Mouse (Mus musculus): ENCODE data around the gene Plcxd2. TPM values are rescaled to one million over a fixed set of nuclear protein-coding genes. Genes with fewer than 3 reads are reported as not detected.

Plcxd2 gene
- polyA plus RNA-seq (2014; fragmentation: Nextera tagmentation; extraction: Ambion mirVana) = 0.49 and 0.83 TPM in 2 replicates

DNA sequence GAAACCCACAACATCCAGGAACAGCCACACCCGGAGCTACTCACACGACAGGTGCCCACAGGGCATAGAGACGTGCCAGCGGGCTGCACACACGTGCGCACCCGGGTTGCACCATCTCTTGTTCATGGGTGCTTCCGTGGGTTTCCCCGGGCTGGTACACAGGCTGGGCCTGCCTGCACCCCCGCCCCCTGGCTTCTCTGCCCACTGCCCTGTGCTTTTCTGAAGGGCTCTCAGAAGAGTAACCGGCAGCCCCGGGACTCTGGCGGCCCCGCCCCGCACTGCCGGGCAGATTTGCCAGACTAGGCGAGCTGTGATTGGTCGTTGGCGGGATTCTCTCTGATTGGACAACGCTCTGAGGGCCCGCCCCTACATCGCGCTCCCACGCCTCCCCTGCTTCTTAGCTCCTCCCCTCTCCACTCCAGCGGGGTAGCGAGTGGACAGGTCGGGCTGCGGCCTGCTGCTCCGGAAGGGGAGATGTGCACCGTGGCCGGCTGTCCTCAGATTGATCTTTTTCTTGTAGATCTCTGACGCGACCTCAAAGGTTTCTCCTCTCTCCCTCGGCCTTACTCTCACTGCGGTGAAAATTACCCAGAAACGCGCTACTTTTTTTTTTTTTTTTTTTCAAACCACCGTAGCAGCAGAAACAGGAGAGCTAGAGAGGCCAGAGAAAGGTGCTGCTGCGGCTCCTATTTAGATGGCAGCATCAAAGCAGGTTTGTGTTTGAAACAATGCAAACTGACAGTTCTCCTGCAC lies at the start of gene Plcxd2:
Plcxd2 (minus strand) TSS at position 66 of the 753 bp plus-strand sequence.
- 0 out of 2 replicates have a peak within 1 kb of the TSS, but pooled peaks have one; percentile 10 for H3K27ac ChIP-seq (ENCODE audit: low read depth, low read length)
- H3K4me3 ChIP-seq (ENCODE audit: low read depth, low read length) = peak within 1 kb of the TSS; percentile 66
- no peaks in the 10 kb centered on the region for H3K36me3 ChIP-seq (ENCODE audit: control insufficient read depth, insufficient read depth, low read length)
- peak within 1 kb of the TSS; percentile 75 for H3K9ac ChIP-seq (ENCODE audit: low read depth, low read length)
- H3K4me1 ChIP-seq (ENCODE audit: control insufficient read depth, insufficient read depth, low read length) = peaks cover 2% of the 10 kb centered on the region; the same call in 1 of the 2 replicates
- H3K27me3 ChIP-seq (ENCODE audit: control insufficient read depth, insufficient read depth, low read length) = no peaks in the 10 kb centered on the region
- peak; percentile 98 for ATAC-seq (replicated peaks; ENCODE audit: insufficient number of reproducible peaks, low FRiP score, low TSS enrichment)
- no peaks in the 10 kb centered on the region for H3K9me3 ChIP-seq (replicated peaks; ENCODE audit: control insufficient read depth, low read length)
- under 1% methylated on average over 39 of the region's 39 CpGs for WGBS (ENCODE audit: insufficient replicate concordance)
- peak within 1 kb of the TSS; percentile 91 for H3K4me2 ChIP-seq

DNA sequence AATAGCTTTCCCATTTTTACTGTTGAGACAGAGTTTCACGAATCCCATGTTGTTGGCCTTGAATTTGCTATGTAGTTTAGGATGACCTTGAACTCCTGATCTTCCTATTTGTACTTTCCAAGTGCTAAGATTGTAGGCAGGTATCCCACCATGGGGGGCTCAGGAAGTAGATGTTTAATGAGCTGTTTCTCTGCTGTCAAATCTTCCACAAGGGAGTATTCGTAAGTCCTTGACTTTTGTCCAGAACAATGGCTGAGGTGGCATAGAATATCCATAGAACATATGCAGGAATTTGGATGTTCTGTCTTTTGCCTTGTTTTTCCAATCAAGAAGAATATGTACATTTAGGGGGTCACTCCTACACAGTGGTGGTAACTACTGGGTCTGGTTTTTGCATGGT lies 36.9 kb upstream of the Plcxd2 start:
- H3K27me3 ChIP-seq (ENCODE audit: control insufficient read depth, insufficient read depth, low read length) = no peaks in the 10 kb centered on the region
- no peak overlapping the region for H3K4me3 ChIP-seq (ENCODE audit: low read depth, low read length)
- H3K4me1 ChIP-seq (ENCODE audit: control insufficient read depth, insufficient read depth, low read length) = no peaks in the 10 kb centered on the region
- no peak overlapping the region for H3K9ac ChIP-seq (ENCODE audit: low read depth, low read length)
- no peaks in the 10 kb centered on the region for H3K9me3 ChIP-seq (replicated peaks; ENCODE audit: control insufficient read depth, low read length)
- ATAC-seq (replicated peaks; ENCODE audit: insufficient number of reproducible peaks, low FRiP score, low TSS enrichment) = no peak
- 73% methylated on average over 2 of the region's 2 CpGs for WGBS (ENCODE audit: insufficient replicate concordance)
- no peaks in the 10 kb centered on the region for H3K36me3 ChIP-seq (ENCODE audit: control insufficient read depth, insufficient read depth, low read length)
- no peak overlapping the region for H3K4me2 ChIP-seq
- H3K27ac ChIP-seq (ENCODE audit: low read depth, low read length) = no peak overlapping the region

DNA sequence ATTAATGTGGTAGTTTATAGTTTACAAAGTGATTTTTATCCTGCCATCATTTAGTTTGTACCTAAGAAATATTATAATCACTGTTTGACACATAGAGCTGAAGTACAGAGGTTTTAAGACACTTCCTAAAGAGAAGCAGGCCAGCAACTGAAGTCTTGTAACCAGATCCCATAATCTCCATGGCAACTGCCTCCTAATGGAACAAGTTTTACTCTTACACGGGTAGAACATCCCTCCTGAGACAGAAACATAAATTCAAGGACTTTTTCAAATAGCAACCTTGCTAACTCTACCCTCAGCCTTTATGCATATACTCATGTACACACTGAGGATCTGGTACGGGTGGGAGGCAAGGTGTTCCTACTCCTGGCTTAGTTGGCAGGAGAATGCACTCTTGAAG lies 26.2 kb upstream of the Plcxd2 start:
- no peaks in the 10 kb centered on the region for H3K36me3 ChIP-seq (ENCODE audit: control insufficient read depth, insufficient read depth, low read length)
- H3K27ac ChIP-seq (ENCODE audit: low read depth, low read length) = no peak overlapping the region
- H3K4me1 ChIP-seq (ENCODE audit: control insufficient read depth, insufficient read depth, low read length) = no peaks in the 10 kb centered on the region
- 51% methylated on average over 2 of the region's 2 CpGs for WGBS (ENCODE audit: insufficient replicate concordance)
- ATAC-seq (replicated peaks; ENCODE audit: insufficient number of reproducible peaks, low FRiP score, low TSS enrichment) = no peak
- no peak overlapping the region for H3K4me2 ChIP-seq
- H3K9me3 ChIP-seq (replicated peaks; ENCODE audit: control insufficient read depth, low read length) = no peaks in the 10 kb centered on the region
- H3K27me3 ChIP-seq (ENCODE audit: control insufficient read depth, insufficient read depth, low read length) = no peaks in the 10 kb centered on the region
- no peak overlapping the region for H3K4me3 ChIP-seq (ENCODE audit: low read depth, low read length)
- H3K9ac ChIP-seq (ENCODE audit: low read depth, low read length) = no peak overlapping the region

DNA sequence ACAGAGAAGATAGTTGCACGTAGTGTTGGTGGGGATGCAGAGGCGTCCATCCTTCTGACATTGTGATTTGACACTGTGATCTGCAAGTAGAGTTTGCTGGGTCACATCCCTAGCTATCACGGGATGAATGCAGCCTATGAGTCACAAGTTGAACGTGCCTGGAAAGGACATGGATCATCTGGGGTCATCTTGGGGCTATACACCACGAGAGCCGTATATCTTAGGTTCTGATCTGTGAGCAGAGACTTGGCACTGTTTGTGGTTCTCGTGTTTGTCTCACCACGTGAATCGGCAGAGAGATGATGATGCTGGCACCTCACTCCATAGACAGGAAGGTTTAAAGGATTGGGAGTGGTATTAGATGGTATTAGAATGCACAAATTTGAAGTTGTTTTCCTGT lies 23.9 kb upstream of the Plcxd2 start:
- Histone ChIP-seq H3K27ac (ENCODE audit: low read depth, low read length) (no peak overlapping the region), H3K9me3 (replicated peaks; ENCODE audit: control insufficient read depth, low read length) (no peaks in the 10 kb centered on the region), H3K4me3 (ENCODE audit: low read depth, low read length) (no peak overlapping the region), H3K4me1 (ENCODE audit: control insufficient read depth, insufficient read depth, low read length) (no peaks in the 10 kb centered on the region), H3K36me3 (ENCODE audit: control insufficient read depth, insufficient read depth, low read length) (no peaks in the 10 kb centered on the region), H3K4me2 (no peak overlapping the region), H3K27me3 (ENCODE audit: control insufficient read depth, insufficient read depth, low read length) (no peaks in the 10 kb centered on the region), H3K9ac (ENCODE audit: low read depth, low read length) (no peak overlapping the region)
- no peak for ATAC-seq (replicated peaks; ENCODE audit: insufficient number of reproducible peaks, low FRiP score, low TSS enrichment)
- WGBS (ENCODE audit: insufficient replicate concordance) = 72% methylated on average over 9 of the region's 9 CpGs

DNA sequence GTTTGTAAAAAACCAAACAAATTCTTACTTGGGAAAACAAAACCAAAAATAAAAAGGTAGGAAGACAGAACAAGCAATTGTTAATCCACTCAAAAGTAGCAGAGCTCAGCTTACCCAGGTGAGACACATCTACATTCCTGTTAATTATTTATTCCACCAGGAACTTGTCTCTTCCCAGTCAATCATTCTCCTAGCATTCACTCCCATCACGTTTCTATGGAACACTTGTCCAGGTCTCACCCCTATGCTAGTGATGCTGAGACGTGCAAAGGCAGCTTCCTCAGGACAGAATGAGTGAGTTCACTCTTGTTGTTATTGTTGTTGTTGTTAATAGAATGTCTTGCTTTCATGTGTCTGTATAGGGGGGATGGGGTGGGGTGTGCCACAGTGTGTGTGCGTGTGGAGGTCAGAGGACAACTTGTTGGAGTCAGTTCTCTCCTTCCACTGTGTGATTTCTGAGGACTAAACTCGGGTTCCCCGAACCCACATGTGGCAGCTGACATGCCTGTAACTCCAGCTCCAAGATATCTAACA lies 13.0 kb upstream of the Plcxd2 start:
- 69% methylated on average over 5 of the region's 5 CpGs for WGBS (ENCODE audit: insufficient replicate concordance)

DNA sequence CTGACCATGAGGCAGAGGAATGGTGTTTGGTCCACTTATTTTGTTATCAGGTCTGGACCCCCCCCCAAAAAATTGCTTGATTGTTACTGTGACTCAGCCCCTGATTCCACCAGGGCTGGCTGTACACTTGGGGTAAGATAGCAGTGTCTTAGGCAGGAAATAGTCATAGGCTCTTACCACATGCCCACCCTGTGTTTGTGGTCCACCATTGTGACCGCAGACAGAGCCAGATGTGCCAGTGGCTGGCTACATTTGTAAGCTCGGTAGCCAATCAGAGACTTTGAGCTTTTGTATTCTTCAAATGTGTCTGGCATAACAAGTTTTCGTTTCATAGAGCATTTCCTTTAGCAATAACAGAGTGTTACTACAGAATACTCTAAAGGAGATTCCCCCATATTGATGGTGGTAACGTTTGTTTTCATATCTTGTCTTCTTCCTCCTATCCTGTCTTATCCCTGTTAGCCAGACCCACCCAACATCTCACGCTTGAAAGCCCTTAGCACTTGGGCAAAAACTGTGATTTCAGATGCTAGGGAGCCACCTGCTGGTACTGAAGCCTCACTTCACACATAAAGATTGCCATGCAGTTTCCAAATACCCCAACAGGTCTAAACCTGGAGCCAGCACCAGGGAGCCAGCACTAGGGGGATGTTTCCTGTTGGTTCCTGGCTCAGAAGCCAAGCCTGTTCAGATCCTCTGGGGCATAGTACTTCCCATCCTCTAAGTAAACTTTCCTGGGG lies 12.3 kb upstream of the Plcxd2 start:
- H3K4me3 ChIP-seq (ENCODE audit: low read depth, low read length) = no peak overlapping the region
- 43% methylated on average over 5 of the region's 5 CpGs for WGBS (ENCODE audit: insufficient replicate concordance)
- H3K27ac ChIP-seq (ENCODE audit: low read depth, low read length) = no peak overlapping the region
- no peak overlapping the region for H3K9ac ChIP-seq (ENCODE audit: low read depth, low read length)
- peak; percentile 31; the same call in 1 of the 2 replicates for ATAC-seq (replicated peaks; ENCODE audit: insufficient number of reproducible peaks, low FRiP score, low TSS enrichment)
- H3K9me3 ChIP-seq (replicated peaks; ENCODE audit: control insufficient read depth, low read length) = no peaks in the 10 kb centered on the region
- H3K4me1 ChIP-seq (ENCODE audit: control insufficient read depth, insufficient read depth, low read length) = no peaks in the 10 kb centered on the region
- no peak overlapping the region for H3K4me2 ChIP-seq
- H3K27me3 ChIP-seq (ENCODE audit: control insufficient read depth, insufficient read depth, low read length) = no peaks in the 10 kb centered on the region
- no peaks in the 10 kb centered on the region for H3K36me3 ChIP-seq (ENCODE audit: control insufficient read depth, insufficient read depth, low read length)

More for the DNA sequence above, 13.0 kb upstream of the Plcxd2 start:
- no peaks in the 10 kb centered on the region for H3K4me1 ChIP-seq (ENCODE audit: control insufficient read depth, insufficient read depth, low read length)
- no peak overlapping the region for H3K9ac ChIP-seq (ENCODE audit: low read depth, low read length)
- no peaks in the 10 kb centered on the region for H3K9me3 ChIP-seq (replicated peaks; ENCODE audit: control insufficient read depth, low read length)
- H3K27me3 ChIP-seq (ENCODE audit: control insufficient read depth, insufficient read depth, low read length) = no peaks in the 10 kb centered on the region
- no peak overlapping the region for H3K4me3 ChIP-seq (ENCODE audit: low read depth, low read length)
- ATAC-seq (replicated peaks; ENCODE audit: insufficient number of reproducible peaks, low FRiP score, low TSS enrichment) = no peak
- H3K27ac ChIP-seq (ENCODE audit: low read depth, low read length) = no peak overlapping the region
- H3K36me3 ChIP-seq (ENCODE audit: control insufficient read depth, insufficient read depth, low read length) = no peaks in the 10 kb centered on the region
- H3K4me2 ChIP-seq = no peak overlapping the region

DNA sequence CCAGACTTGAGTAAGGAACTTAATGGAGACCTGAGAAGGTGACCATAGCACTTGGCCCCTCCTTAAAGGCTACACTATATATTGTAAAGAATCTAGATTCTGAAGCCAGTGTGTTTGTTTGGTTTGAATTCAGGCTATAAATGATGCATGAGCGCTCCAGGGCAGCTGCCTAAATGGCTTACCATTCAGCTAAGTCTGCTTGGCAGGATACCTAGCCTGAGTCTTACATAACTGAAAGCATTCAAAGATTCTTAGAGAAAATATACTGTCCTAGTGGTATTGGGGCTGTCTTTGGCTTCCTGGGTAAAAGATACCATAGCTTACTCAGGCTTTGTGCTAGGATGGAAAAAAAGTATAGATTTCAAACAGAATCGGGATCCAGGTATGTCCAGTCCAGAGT lies 11.3 kb upstream of the Plcxd2 start:
- Histone ChIP-seq H3K36me3 (ENCODE audit: control insufficient read depth, insufficient read depth, low read length) (no peaks in the 10 kb centered on the region), H3K27me3 (ENCODE audit: control insufficient read depth, insufficient read depth, low read length) (no peaks in the 10 kb centered on the region), H3K4me3 (ENCODE audit: low read depth, low read length) (no peak overlapping the region), H3K9ac (ENCODE audit: low read depth, low read length) (no peak overlapping the region), H3K4me1 (ENCODE audit: control insufficient read depth, insufficient read depth, low read length) (no peaks in the 10 kb centered on the region), H3K9me3 (replicated peaks; ENCODE audit: control insufficient read depth, low read length) (no peaks in the 10 kb centered on the region), H3K27ac (ENCODE audit: low read depth, low read length) (no peak overlapping the region), H3K4me2 (no peak overlapping the region)
- 83% methylated on average over 2 of the region's 2 CpGs for whole genome bisulfite sequencing (ENCODE audit: insufficient replicate concordance)
- ATAC-seq (replicated peaks; ENCODE audit: insufficient number of reproducible peaks, low FRiP score, low TSS enrichment) = no peak

DNA sequence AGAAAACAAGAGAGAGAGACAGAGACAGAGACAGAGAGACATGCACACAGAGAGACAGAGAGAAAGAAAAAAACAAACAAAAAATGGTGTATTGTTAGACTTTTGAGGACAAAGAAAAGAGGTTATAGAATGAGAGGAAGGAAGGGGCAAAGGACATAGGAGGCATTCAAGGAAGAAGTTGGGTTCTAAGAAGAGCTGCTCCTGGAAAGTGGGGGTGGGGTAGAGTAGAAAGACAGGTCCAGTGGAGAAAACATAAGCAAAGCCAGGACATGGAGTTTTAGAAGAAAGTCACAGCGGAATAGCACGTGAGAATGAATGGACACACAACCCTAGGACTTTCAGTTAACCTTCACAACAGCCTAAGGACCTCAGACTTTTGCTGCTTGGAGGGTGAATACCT lies 10.4 kb upstream of the Plcxd2 start:
- no peak for ATAC-seq (replicated peaks; ENCODE audit: insufficient number of reproducible peaks, low FRiP score, low TSS enrichment)
- no peak overlapping the region for H3K9ac ChIP-seq (ENCODE audit: low read depth, low read length)
- no peaks in the 10 kb centered on the region for H3K27me3 ChIP-seq (ENCODE audit: control insufficient read depth, insufficient read depth, low read length)
- H3K27ac ChIP-seq (ENCODE audit: low read depth, low read length) = no peak overlapping the region
- 72% methylated on average over 2 of the region's 2 CpGs for WGBS (ENCODE audit: insufficient replicate concordance)
- H3K4me2 ChIP-seq = no peak overlapping the region
- H3K4me1 ChIP-seq (ENCODE audit: control insufficient read depth, insufficient read depth, low read length) = no peaks in the 10 kb centered on the region
- no peaks in the 10 kb centered on the region for H3K9me3 ChIP-seq (replicated peaks; ENCODE audit: control insufficient read depth, low read length)
- no peak overlapping the region for H3K4me3 ChIP-seq (ENCODE audit: low read depth, low read length)
- H3K36me3 ChIP-seq (ENCODE audit: control insufficient read depth, insufficient read depth, low read length) = no peaks in the 10 kb centered on the region

Data from heart, embryonic 11.5 days (tissue).